Mouse (Mus musculus) heart, adult 2 months (tissue): ENCODE data around the gene Wars.

Source experiments
- CTCF ChIP-seq: fragments of 200-600 bp; IDR thresholded peaks from 2 replicates; pipeline ENCODE4 v1.8.1; 2022; ENCODE audit warnings: antibody characterized with exemption, mild to moderate bottlenecking, moderate library complexity
- EP300 ChIP-seq: fragments of 200-500 bp; IDR thresholded peaks from 2 replicates; pipeline ENCODE4 v1.6.1; 2011; ENCODE audit warnings: low read depth, low read length, control low read depth; ENCODE audit not compliant: insufficient read depth
- POLR2A ChIP-seq: fragments of 200-500 bp; IDR thresholded peaks from 2 replicates; pipeline ENCODE4 v1.6.1; 2011; ENCODE audit warnings: mild to moderate bottlenecking, low read depth, low read length, control low read depth; ENCODE audit not compliant: insufficient read depth

GRCm38 (mm10) chr12:108918753-108919152 is 24.8 kb upstream of the Wars start:
- TF ChIP-seq CTCF, result no peak
- TF ChIP-seq POLR2A, result no peak
- TF ChIP-seq EP300, result no peak
